Mouse (Mus musculus): Measurements from ENCODE around the gene Fads6.

DNA sequence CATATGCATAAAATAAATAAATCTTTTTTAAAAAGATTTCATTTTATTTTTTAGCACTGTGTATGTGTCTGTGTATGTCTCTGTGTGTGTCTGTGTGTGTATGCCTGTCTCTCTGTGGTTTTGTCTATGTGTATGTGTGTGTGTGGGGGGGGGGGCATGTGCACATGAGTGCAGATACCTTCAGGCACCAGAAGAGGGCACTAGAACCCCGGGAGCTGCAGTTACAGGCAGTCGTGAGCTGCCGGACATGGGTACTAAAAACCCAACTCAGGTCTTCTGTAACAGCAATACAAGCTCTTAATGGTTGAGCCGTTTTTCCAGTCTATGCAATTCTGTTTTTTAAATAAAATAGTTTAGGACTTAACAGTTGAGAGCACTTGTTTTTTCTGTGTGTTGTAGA lies 3.3 kb upstream of the Fads6 start:
- no peak for TF ChIP-seq CTCF (IDR thresholded peaks at IDR 0.05; ENCODE audit: extremely low read depth, insufficient read depth, insufficient read length, insufficient replicate concordance)
- TF ChIP-seq POLR2A (IDR thresholded peaks at IDR 0.05; ENCODE audit: low read depth, low read length): no peak

All from spleen, adult 2 months (tissue).